Mouse (Mus musculus): ENCODE results near the gene 1110004F10Rik.

GRCm38 (mm10) chr7:116145030-116145429 lies 105.8 kb downstream of the 1110004F10Rik start:
- TF ChIP-seq CTCF (conservative IDR thresholded peaks at IDR 0.05 in 1 of 2, IDR thresholded peaks at IDR 0.05 in 1 of 2; ENCODE audit: low read depth in 2 of 2, low read length in 2 of 2) (no peak), TBP (conservative IDR thresholded peaks at IDR 0.05; ENCODE audit: low read depth, low read length) (no peak), UBTF (IDR thresholded peaks at IDR 0.05; ENCODE audit: low read depth, low read length) (no peak), ZNF384 (IDR thresholded peaks at IDR 0.05; ENCODE audit: low read depth, low read length) (no peak), EP300 (IDR thresholded peaks at IDR 0.05; ENCODE audit: low read length) (no peak)
